Mouse (Mus musculus) midbrain, embryonic 12.5 days (tissue): ENCODE data around the gene Bglap3. TPM values are rescaled to one million over a fixed set of nuclear protein-coding genes. Genes with fewer than 3 reads are reported as not detected.

Experiments
- ATAC-seq: fragments of 200-750 bp; cut with Nextera tagmentation; 2 replicates; pipeline ENCODE4 v1.8.0; 2017; ENCODE audit warnings: low read depth, moderate TSS enrichment, moderate library complexity; ENCODE audit not compliant: low FRiP score
- H3K27ac ChIP-seq: fragments of 300-500 bp; sonication (generic); replicated peaks from 2 replicates; pipeline ENCODE4 v1.5.1; 2016; ENCODE audit warnings: mild to moderate bottlenecking
- H3K27me3 ChIP-seq: fragments of 300-500 bp; sonication (generic); 2 replicates; pipeline ENCODE4 v1.6.1; 2016; ENCODE audit warnings: mild to moderate bottlenecking
- H3K36me3 ChIP-seq: fragments of 300-500 bp; sonication (generic); 2 replicates; pipeline ENCODE4 v1.6.1; 2016
- H3K4me1 ChIP-seq: fragments of 300-500 bp; sonication (generic); 2 replicates; pipeline ENCODE4 v1.6.1; 2016
- H3K4me2 ChIP-seq: fragments of 300-500 bp; sonication (generic); replicated peaks from 2 replicates; pipeline ENCODE4 v1.6.1; 2016; ENCODE audit warnings: mild to moderate bottlenecking, moderate library complexity
- H3K4me3 ChIP-seq: fragments of 300-500 bp; sonication (generic); 2 replicates; pipeline ENCODE4 v1.5.1; 2016; ENCODE audit warnings: mild to moderate bottlenecking
- H3K9ac ChIP-seq: fragments of 300-500 bp; sonication (generic); replicated peaks from 2 replicates; pipeline ENCODE4 v1.6.1; 2016; ENCODE audit warnings: mild to moderate bottlenecking, moderate library complexity
- H3K9me3 ChIP-seq: fragments of 300-500 bp; sonication (generic); 2 replicates; pipeline ENCODE4 v1.6.1; 2016; ENCODE audit warnings: mild to moderate bottlenecking
- WGBS: fragments of 180-500 bp; shearing (Covaris S2); methylation state at CpG from one replicate; pipeline ENCODE4 v1.1.7; 2016; 5-methylcytosine and 5-hydroxymethylcytosine counted together
- polyA plus RNA-seq: library from polyadenylated mRNA; unstranded; fragments of >200 nt; fragmentation: Nextera tagmentation; extraction: Ambion mirVana; gene quantifications from 2 replicates; pipeline ENCODE4 v1.2.1, GENCODE M21; 2016

Bglap3 gene
- polyA plus RNA-seq, 1 experiment from 2014 or later, result not detected

GRCm38 (mm10) chr3:88324951-88325405, 47.6 kb downstream of the Bglap3 start, which contains the start of gene Glmp:
Glmp (plus strand) TSS chr3:88325023.
- Histone ChIP-seq H3K9ac (peak within 1 kb of the TSS; percentile 80), H3K36me3 (peaks cover 62% of the 10 kb centered on the region), H3K27ac (no peak within 1 kb of the TSS), H3K4me1 (peaks cover 14% of the 10 kb centered on the region), H3K4me2 (peak within 1 kb of the TSS; percentile 84), H3K9me3 (no peaks in the 10 kb centered on the region), H3K4me3 (peak within 1 kb of the TSS; percentile 71), H3K27me3 (no peaks in the 10 kb centered on the region)
- 2% methylated on average over 10 of the region's 10 CpGs for WGBS
- ATAC-seq, result peak; percentile 60

Other genes starting within 250 kb of the Bglap3 start
- gene Mef2d, start 230.4 kb downstream of the Bglap3 start, polyA plus RNA-seq, result 15.1 and 17.6 TPM in 2 replicates
- gene Rhbg, start 118.0 kb downstream of the Bglap3 start, polyA plus RNA-seq, result 0.26 TPM in 1 of 2 replicates, not detected in the other
- gene Gm38392, start 85.5 kb downstream of the Bglap3 start, polyA plus RNA-seq, result not detected in 2 replicates
- 10.9 and 12.8 TPM in 2 replicates for gene Tsacc, start 75.7 kb downstream of the Bglap3 start, polyA plus RNA-seq
- gene Cct3, start 75.6 kb downstream of the Bglap3 start, polyA plus RNA-seq, result 606 and 646 TPM in 2 replicates
- 104 and 128 TPM in 2 replicates for gene Glmp, start 47.7 kb downstream of the Bglap3 start, polyA plus RNA-seq
- 1.9 and 2.3 TPM in 2 replicates for gene Tmem79, start 36.6 kb downstream of the Bglap3 start, polyA plus RNA-seq
- 94.1 and 101 TPM in 2 replicates for gene Smg5, start 36.5 kb downstream of the Bglap3 start, polyA plus RNA-seq
- 0.82 and 0.89 TPM in 2 replicates for gene Paqr6, start 8.2 kb downstream of the Bglap3 start, polyA plus RNA-seq
- not detected in 2 replicates for gene Bglap2, start 6.0 kb upstream of the Bglap3 start, polyA plus RNA-seq
- gene Bglap, start 11.7 kb upstream of the Bglap3 start, polyA plus RNA-seq, result not detected in 2 replicates
- 100.0 and 101 TPM in 2 replicates for gene Pmf1, start 37.6 kb upstream of the Bglap3 start, polyA plus RNA-seq
- gene Slc25a44, start 52.4 kb upstream of the Bglap3 start, polyA plus RNA-seq, result 23.6 and 24.6 TPM in 2 replicates
- 19.3 and 20.3 TPM in 2 replicates for gene Sema4a, start 88.4 kb upstream of the Bglap3 start, polyA plus RNA-seq
- gene Lmna, start 137.2 kb upstream of the Bglap3 start, polyA plus RNA-seq, result 34.3 and 42.8 TPM in 2 replicates
- 47.8 and 49.9 TPM in 2 replicates for gene Mex3a, start 159.7 kb upstream of the Bglap3 start, polyA plus RNA-seq
- gene Rab25, start 175.6 kb upstream of the Bglap3 start, polyA plus RNA-seq, result 0.21 and 0.47 TPM in 2 replicates
- 137 and 152 TPM in 2 replicates for gene Lamtor2, start 180.3 kb upstream of the Bglap3 start, polyA plus RNA-seq
- 64.7 and 71.2 TPM in 2 replicates for gene Ubqln4, start 181.0 kb upstream of the Bglap3 start, polyA plus RNA-seq
- gene Ssr2, start 203.1 kb upstream of the Bglap3 start, polyA plus RNA-seq, result 132 and 137 TPM in 2 replicates
- 143 and 150 TPM in 2 replicates for gene Arhgef2, start 233.2 kb upstream of the Bglap3 start, polyA plus RNA-seq